Mouse (Mus musculus): ENCODE measurements around the gene Frem1.

- no peak for TF ChIP-seq CTCF (IDR thresholded peaks at IDR 0.05; ENCODE audit: control insufficient read depth, insufficient read depth, insufficient read length)
- TF ChIP-seq MYOD1 (IDR thresholded peaks at IDR 0.05; ENCODE audit: control insufficient read depth, insufficient read length, low read depth) = no peak
- no peak for TF ChIP-seq MYOG (IDR thresholded peaks at IDR 0.05; ENCODE audit: control insufficient read depth, extremely low read depth, insufficient read length)
- no peak for TF ChIP-seq USF1 (IDR thresholded peaks at IDR 0.05; ENCODE audit: low read depth)
Observed at GRCm38 (mm10) chr4:83051176-83051575, 963 bp downstream of the Frem1 start.
